12 mouse cellular contexts compared by ENCODE assay signal in the genomic region with DNA sequence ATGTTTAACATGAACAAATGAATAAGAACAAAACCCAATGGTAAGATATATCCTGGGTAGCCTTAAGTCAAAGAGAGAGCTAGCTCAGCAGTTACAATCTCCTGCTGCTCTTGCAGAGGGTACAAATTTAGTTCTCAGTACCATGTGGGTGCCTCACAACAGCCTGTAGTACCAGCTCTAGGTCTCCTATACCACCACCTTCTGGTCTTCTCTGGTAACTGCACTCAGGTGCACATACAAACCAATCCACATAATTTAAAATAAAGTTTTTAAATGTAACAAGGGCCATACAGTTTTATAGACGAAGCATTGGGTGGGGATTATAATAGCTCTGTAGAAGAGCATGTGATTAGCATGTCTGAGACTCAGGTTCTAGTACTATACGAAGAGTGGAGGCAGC. TPM values are rescaled to one million over a fixed set of nuclear protein-coding genes. Genes with fewer than 3 reads are reported as not detected.
DNase-seq lines count a peak whose midpoint lies in the region; ATAC-seq and TF ChIP-seq lines count a peak whose summit lies in the region.
"Had no signal": no experiment of that assay in that cellular context is flagged by ENCODE, and none has a peak within 500 bp of the region (broad histone marks: within the 10 kb centered on the region; RNA-seq: fewer than 3 reads in every experiment).

No protein-coding gene starts in this region.

- peak; percentile 24; the same call in 1 of the 2 replicates for TF ChIP-seq CTCF in liver, embryonic 14.5 days (IDR thresholded peaks at IDR 0.05; ENCODE audit: low read depth)
- TF ChIP-seq CTCF in E14TG2a.4 (conservative IDR thresholded peaks at IDR 0.05; ENCODE audit: low read length), result peak; percentile 91

- ATAC-seq in liver, embryonic 14.5 days (ENCODE audit: insufficient read depth), result no peak
- ATAC-seq in liver, embryonic 11.5 days (replicated peaks; ENCODE audit: low FRiP score), result no peak
- ATAC-seq in megakaryocyte progenitor cell, adult 5-6 weeks (replicated peaks; ENCODE audit: poor library complexity), result peak; percentile 59
- ATAC-seq in neural tube, embryonic 15.5 days (ENCODE audit: low FRiP score), result no peak
- ATAC-seq: midbrain, embryonic 16.5 days had no signal

- no peaks in the 10 kb centered on the region for H3K9me3 ChIP-seq in liver, embryonic 14.5 days (ENCODE audit: control insufficient read depth, low read length)
- H3K9me3 ChIP-seq in liver, embryonic 11.5 days (ENCODE audit: control insufficient read depth, low read length), result no peaks in the 10 kb centered on the region
- H3K9me3 ChIP-seq in E14TG2a.4 (ENCODE audit: low read length), result peaks cover 6% of the 10 kb centered on the region
- H3K9me3 ChIP-seq in neural tube, embryonic 15.5 days (replicated peaks), result 0 out of 2 replicates have a peak, but pooled peaks cover 5% of the 10 kb centered on the region
- H3K9me3 ChIP-seq: kidney, embryonic 15.5 days had no signal

- no peak for TF ChIP-seq EP300 in liver, embryonic 14.5 days (IDR thresholded peaks at IDR 0.05; ENCODE audit: low read depth)

- DNase-seq in embryo, embryonic 10 days (ENCODE audit: low spot score), result peak; percentile 49
- DNase-seq in embryo, embryonic 11 days, result no peak
- DNase-seq in liver, embryonic 14.5 days (ENCODE audit: low read depth in 3 of 3, low spot score in 3 of 3), result no peak
- DNase-seq in liver, embryonic 11.5 days (ENCODE audit: low spot score), result no peak
- no peak for DNase-seq in urinary bladder, postnatal 4 days (ENCODE audit: low spot score in 2 of 2)
- DNase-seq: cerebellum, postnatal 36 days; layer of hippocampus, postnatal 36 days had no signal

- peaks cover 31% of the 10 kb centered on the region for H3K27me3 ChIP-seq in liver, embryonic 14.5 days (ENCODE audit: control insufficient read depth, insufficient read depth, low read length)
- H3K27me3 ChIP-seq in liver, embryonic 11.5 days (replicated peaks; ENCODE audit: control insufficient read depth, insufficient read depth, low read length), result peaks cover 34% of the 10 kb centered on the region
- peaks cover 49% of the 10 kb centered on the region for H3K27me3 ChIP-seq in E14TG2a.4 (ENCODE audit: insufficient read depth, low read length)
- no peaks in the 10 kb centered on the region for H3K27me3 ChIP-seq in neural tube, embryonic 15.5 days (replicated peaks)
- H3K27me3 ChIP-seq: kidney, embryonic 15.5 days had no signal

- no peak overlapping the region for H3K4me2 ChIP-seq in liver, embryonic 14.5 days (ENCODE audit: low read depth)
- H3K4me2 ChIP-seq in liver, embryonic 11.5 days, result no peak overlapping the region
- H3K4me2 ChIP-seq in neural tube, embryonic 15.5 days, result no peak overlapping the region
- H3K4me2 ChIP-seq: kidney, embryonic 15.5 days had no signal

- 54% methylated on average over 2 of the region's 2 CpGs for WGBS in liver, embryonic 14.5 days (ENCODE audit: insufficient replicate concordance)
- WGBS in liver, embryonic 11.5 days, result 74% methylated on average over 2 of the region's 2 CpGs
- WGBS in neural tube, embryonic 15.5 days, result 74% methylated on average over 2 of the region's 2 CpGs

- no peak overlapping the region for H3K27ac ChIP-seq in liver, embryonic 14.5 days
- H3K27ac ChIP-seq in liver, embryonic 11.5 days (ENCODE audit: low read depth, low read length), result no peak overlapping the region
- no peak overlapping the region for H3K27ac ChIP-seq in neural tube, embryonic 15.5 days (replicated peaks)

- peaks cover 0 to 2% of the 10 kb centered on the region in 2 experiments; a peak in 1 of 4 replicates for H3K4me1 ChIP-seq in liver, embryonic 14.5 days (replicated peaks; ENCODE audit: control insufficient read depth in 2 of 2, insufficient read depth in 2 of 2, low read length in 1 of 2)
- no peaks in the 10 kb centered on the region for H3K4me1 ChIP-seq in liver, embryonic 11.5 days (replicated peaks; ENCODE audit: control insufficient read depth, insufficient read depth, low read length)
- peaks cover 17% of the 10 kb centered on the region for H3K4me1 ChIP-seq in E14TG2a.4 (replicated peaks; ENCODE audit: low read depth, low read length)
- peaks cover 20% of the 10 kb centered on the region for H3K4me1 ChIP-seq in neural tube, embryonic 15.5 days

- no peaks in the 10 kb centered on the region for H3K36me3 ChIP-seq in liver, embryonic 14.5 days (replicated peaks; ENCODE audit: control insufficient read depth, insufficient read depth, low read depth)
- H3K36me3 ChIP-seq in liver, embryonic 11.5 days (ENCODE audit: control insufficient read depth, insufficient read depth, low read length), result no peaks in the 10 kb centered on the region
- no peaks in the 10 kb centered on the region for H3K36me3 ChIP-seq in E14TG2a.4 (ENCODE audit: insufficient read depth, low read length)
- H3K36me3 ChIP-seq in neural tube, embryonic 15.5 days, result no peaks in the 10 kb centered on the region
- H3K36me3 ChIP-seq: kidney, embryonic 15.5 days had no signal

- no peak overlapping the region for H3K9ac ChIP-seq in liver, embryonic 14.5 days (replicated peaks)
- no peak overlapping the region for H3K9ac ChIP-seq in liver, embryonic 11.5 days (ENCODE audit: low read depth, low read length)
- no peak overlapping the region for H3K9ac ChIP-seq in neural tube, embryonic 15.5 days (replicated peaks)
- H3K9ac ChIP-seq: kidney, embryonic 15.5 days had no signal

- H3K4me3 ChIP-seq in liver, embryonic 14.5 days (ENCODE audit: insufficient read depth in 1 of 2, low read depth in 2 of 2, low read length in 2 of 2), result no peak overlapping the region
- no peak overlapping the region for H3K4me3 ChIP-seq in liver, embryonic 11.5 days (ENCODE audit: low read depth, low read length)
- H3K4me3 ChIP-seq in E14TG2a.4 (replicated peaks; ENCODE audit: low read length), result no peak overlapping the region
- no peak overlapping the region for H3K4me3 ChIP-seq in neural tube, embryonic 15.5 days (replicated peaks)
- H3K4me3 ChIP-seq: kidney, embryonic 15.5 days had no signal

RNA-seq across cellular contexts. Expression of a gene that starts 2.3 kb away (rescaled TPM):
- 3.7 and 4.1 TPM in 2 replicates for polyA plus RNA-seq in liver, embryonic 14.5 days (2012; rRNA removed)
- 11.5 and 12.2 TPM in 2 replicates for polyA plus RNA-seq in liver, embryonic 14.5 days (2014; fragmentation: Nextera tagmentation; extraction: Ambion mirVana)
- polyA plus RNA-seq in liver, embryonic 11.5 days (2014; fragmentation: Nextera tagmentation; extraction: Ambion mirVana), result 23.0 and 23.9 TPM in 2 replicates
- 59.7 and 64.9 TPM in 2 replicates for total RNA-seq in megakaryocyte progenitor cell, adult 5-6 weeks (2015)
- total RNA-seq in megakaryocyte progenitor cell, adult 5-6 weeks (2017), result 42.3 and 54.7 TPM in 2 replicates
- 23.2 and 33.8 TPM in 2 replicates for polyA plus RNA-seq in neural tube, embryonic 15.5 days (2015; fragmentation: Nextera tagmentation; extraction: Ambion mirVana)
